ENCODE assay signal across 10 mouse cellular contexts in the genomic region with DNA sequence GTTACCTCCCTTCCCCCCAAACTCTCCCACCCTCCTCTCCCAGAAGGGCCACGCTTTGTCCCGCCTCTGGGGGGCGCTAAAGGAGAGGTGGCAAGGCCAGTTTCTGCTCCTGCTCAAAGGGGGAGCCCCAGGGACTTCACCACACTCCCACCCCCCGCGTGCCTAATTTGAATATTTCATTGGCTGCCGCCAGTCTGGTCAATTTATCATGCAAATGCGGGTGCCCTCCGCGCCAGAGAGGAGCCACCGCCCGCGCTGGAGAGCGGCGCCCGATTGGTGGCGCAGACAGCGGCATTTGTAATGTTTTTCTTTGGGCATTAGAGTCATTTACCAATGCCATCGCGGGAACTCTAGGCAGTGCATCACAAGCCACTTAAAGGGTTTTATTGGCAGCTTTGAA. TPM values are rescaled to one million over a fixed set of nuclear protein-coding genes. Genes with fewer than 3 reads are reported as not detected.
DNase-seq lines count a peak whose midpoint lies in the region; ATAC-seq and TF ChIP-seq lines count a peak whose summit lies in the region.
"Had no signal": no experiment of that assay in that cellular context is flagged by ENCODE, and none has a peak within 500 bp of the region (broad histone marks: within the 10 kb centered on the region; RNA-seq: fewer than 3 reads in every experiment).

No protein-coding gene starts in this region.

- peaks cover 1% of the 10 kb centered on the region for H3K79me3 ChIP-seq in C2C12 (ENCODE audit: low read depth)

- H3K27ac ChIP-seq in embryonic facial prominence, embryonic 13.5 days = no peak overlapping the region
- no peak overlapping the region for H3K27ac ChIP-seq in hindbrain, embryonic 11.5 days (ENCODE audit: low read depth, low read length)
- H3K27ac ChIP-seq in lung, embryonic 14.5 days (ENCODE audit: low read depth) = no peak overlapping the region
- H3K27ac ChIP-seq in small intestine, adult 2 months (ENCODE audit: insufficient read depth, low read depth, low read length) = no peak overlapping the region

- 1% methylated on average over 19 of the region's 19 CpGs for WGBS in embryonic facial prominence, embryonic 13.5 days
- under 1% methylated on average over 19 of the region's 19 CpGs for WGBS in hindbrain, embryonic 11.5 days
- WGBS in lung, embryonic 14.5 days = 2% methylated on average over 19 of the region's 19 CpGs
- WGBS in small intestine, adult 2 months = 7% methylated on average over 19 of the region's 19 CpGs

- H3ac ChIP-seq in C2C12 (ENCODE audit: control insufficient read depth, insufficient read length, low read depth) = no peak overlapping the region

- TF ChIP-seq CTCF in C2C12 (IDR thresholded peaks at IDR 0.05; ENCODE audit: control insufficient read depth, insufficient read depth, insufficient read length) = peak; percentile 56
- peak; percentile 55 for TF ChIP-seq CTCF in lung, embryonic 14.5 days (IDR thresholded peaks at IDR 0.05; ENCODE audit: low read depth)
- 0 out of 2 replicates have a peak, but pooled peaks have one; percentile 12 for TF ChIP-seq CTCF in small intestine, adult 2 months (IDR thresholded peaks at IDR 0.05; ENCODE audit: extremely low read depth, insufficient read length, insufficient replicate concordance, low read depth, low read length)

- DNase-seq in embryo, embryonic 9.5 days (ENCODE audit: extremely low spot score) = peak; percentile 43
- DNase-seq in embryo, embryonic 10 days (ENCODE audit: low spot score) = no peak
- peak; percentile 67 for DNase-seq in hindbrain, embryonic 11.5 days (ENCODE audit: low spot score)
- no peak for DNase-seq in lung, embryonic 14.5 days
- DNase-seq in right cerebral cortex, adult 2 months (ENCODE audit: low spot score in 2 of 2) = no peak

- H3K27me3 ChIP-seq in C2C12 (ENCODE audit: control insufficient read depth, insufficient read depth, insufficient read length) = no peaks in the 10 kb centered on the region
- H3K27me3 ChIP-seq in embryonic facial prominence, embryonic 13.5 days = peaks cover 85% of the 10 kb centered on the region
- peaks cover 29% of the 10 kb centered on the region for H3K27me3 ChIP-seq in hindbrain, embryonic 11.5 days (ENCODE audit: control insufficient read depth, insufficient read depth, low read length)
- H3K27me3 ChIP-seq in lung, embryonic 14.5 days (ENCODE audit: insufficient read depth, low read length) = peaks cover 34% of the 10 kb centered on the region
- peaks cover 5% of the 10 kb centered on the region; the same call in 1 of the 2 replicates for H3K27me3 ChIP-seq in small intestine, adult 2 months (ENCODE audit: control insufficient read depth, insufficient read depth, low read length)
- H3K27me3 ChIP-seq: CH12.LX had no signal

- no peak for TF ChIP-seq POLR2A in small intestine, adult 2 months (IDR thresholded peaks at IDR 0.05; ENCODE audit: low read depth, low read length)

- no peak overlapping the region for H3K4me3 ChIP-seq in C2C12 (ENCODE audit: insufficient read depth, poor library complexity, severe bottlenecking)
- H3K4me3 ChIP-seq in embryonic facial prominence, embryonic 13.5 days = peak overlapping the region; percentile 10; the same call in 1 of the 2 replicates
- no peak overlapping the region for H3K4me3 ChIP-seq in hindbrain, embryonic 11.5 days (ENCODE audit: low read depth, low read length)
- no peak overlapping the region for H3K4me3 ChIP-seq in lung, embryonic 14.5 days (ENCODE audit: low read depth, low read length)
- H3K4me3 ChIP-seq in small intestine, adult 2 months (ENCODE audit: low read depth, low read length) = no peak overlapping the region
- H3K4me3 ChIP-seq: erythroblast, embryonic 14.5 days had no signal

- H3K4me2 ChIP-seq in embryonic facial prominence, embryonic 13.5 days = peak overlapping the region; percentile 35
- H3K4me2 ChIP-seq in hindbrain, embryonic 11.5 days (replicated peaks; ENCODE audit: low read depth, low read length) = no peak overlapping the region
- H3K4me2 ChIP-seq in lung, embryonic 14.5 days = peak overlapping the region; percentile 38

- no peak for ATAC-seq in embryonic facial prominence, embryonic 13.5 days (ENCODE audit: insufficient number of reproducible peaks, insufficient read depth, low FRiP score, low TSS enrichment, low read depth)
- ATAC-seq in hindbrain, embryonic 11.5 days (ENCODE audit: low FRiP score) = peak; percentile 73
- ATAC-seq in lung, embryonic 14.5 days (ENCODE audit: insufficient read depth) = no peak

- no peaks in the 10 kb centered on the region for H3K9me3 ChIP-seq in embryonic facial prominence, embryonic 13.5 days
- no peaks in the 10 kb centered on the region for H3K9me3 ChIP-seq in hindbrain, embryonic 11.5 days (ENCODE audit: control insufficient read depth, low read length)
- H3K9me3 ChIP-seq in lung, embryonic 14.5 days (ENCODE audit: low read depth, low read length) = no peaks in the 10 kb centered on the region

- peaks cover 17% of the 10 kb centered on the region for H3K79me2 ChIP-seq in C2C12 (ENCODE audit: control insufficient read depth, insufficient read depth)

- no peaks in the 10 kb centered on the region for H3K36me3 ChIP-seq in C2C12 (ENCODE audit: control insufficient read depth, insufficient read depth)
- no peaks in the 10 kb centered on the region for H3K36me3 ChIP-seq in embryonic facial prominence, embryonic 13.5 days
- H3K36me3 ChIP-seq in hindbrain, embryonic 11.5 days (ENCODE audit: control insufficient read depth, insufficient read depth, low read length) = no peaks in the 10 kb centered on the region
- H3K36me3 ChIP-seq in lung, embryonic 14.5 days (ENCODE audit: insufficient read depth) = no peaks in the 10 kb centered on the region
- no peaks in the 10 kb centered on the region for H3K36me3 ChIP-seq in small intestine, adult 2 months (ENCODE audit: control insufficient read depth, insufficient read depth, low read length)

- no peak overlapping the region for H3K9ac ChIP-seq in embryonic facial prominence, embryonic 13.5 days
- H3K9ac ChIP-seq in hindbrain, embryonic 11.5 days (ENCODE audit: low read depth, low read length) = no peak overlapping the region
- no peak overlapping the region for H3K9ac ChIP-seq in lung, embryonic 14.5 days

- H3K4me1 ChIP-seq in embryonic facial prominence, embryonic 13.5 days = peaks cover 44% of the 10 kb centered on the region
- H3K4me1 ChIP-seq in hindbrain, embryonic 11.5 days (replicated peaks; ENCODE audit: control insufficient read depth, insufficient read depth, low read length) = peaks cover 5% of the 10 kb centered on the region; the same call in 1 of the 2 replicates
- H3K4me1 ChIP-seq in lung, embryonic 14.5 days (ENCODE audit: insufficient read depth) = peaks cover 35% of the 10 kb centered on the region
- H3K4me1 ChIP-seq in small intestine, adult 2 months (ENCODE audit: control insufficient read depth, insufficient read depth, insufficient read length, low read length) = peaks cover 3% of the 10 kb centered on the region

TF ChIP-seq in C2C12, 6 proteins besides CTCF, POLR2A, EP300 and RAD21:
- no peak for TF ChIP-seq MYOG (IDR thresholded peaks at IDR 0.05; ENCODE audit: control insufficient read depth, extremely low read depth, insufficient read length)
- TF ChIP-seq CEBPB (IDR thresholded peaks at IDR 0.05; ENCODE audit: low read depth) = no peak
- no peak for TF ChIP-seq MAX (IDR thresholded peaks at IDR 0.05)
- no peak for TF ChIP-seq USF1 (IDR thresholded peaks at IDR 0.05; ENCODE audit: low read depth)
- TF ChIP-seq MYOD1 (IDR thresholded peaks at IDR 0.05; ENCODE audit: control insufficient read depth, insufficient read length, low read depth) = no peak
- TF ChIP-seq FOSL1 (IDR thresholded peaks at IDR 0.05; ENCODE audit: insufficient read depth, low read length, poor library complexity, severe bottlenecking) = no peak

RNA-seq across cellular contexts. Expression of a gene that starts 7.4 kb away (rescaled TPM):
- 8.5 TPM for polyA plus RNA-seq in C2C12 (2012; fragmentation: generic; extraction: Trizol)
- polyA plus RNA-seq in embryonic facial prominence, embryonic 13.5 days (2015; fragmentation: Nextera tagmentation; extraction: Ambion mirVana) = 10.9 and 11.0 TPM in 2 replicates
- 14.4 and 21.3 TPM in 2 replicates for polyA plus RNA-seq in hindbrain, embryonic 11.5 days (2014; fragmentation: Nextera tagmentation; extraction: Ambion mirVana)
- polyA plus RNA-seq in lung, embryonic 14.5 days (2014; fragmentation: Nextera tagmentation; extraction: Ambion mirVana) = 21.1 and 23.3 TPM in 2 replicates
- polyA plus RNA-seq in small intestine, adult 2 months (2012; rRNA removed) = 1.3 and 2.2 TPM in 2 replicates
- polyA plus RNA-seq: erythroblast, embryonic 14.5 days had no signal

Comparison
In these comparisons a context has a peak if more than half of its experiments do, and no peak if none do; other contexts are left out.
1. DNase-seq: peak in embryo, embryonic 9.5 days (single experiment) and hindbrain, embryonic 11.5 days (single experiment); none in embryo, embryonic 10 days (single experiment), lung, embryonic 14.5 days (single experiment) and right cerebral cortex, adult 2 months (0 of 2).
2. Peak in every context shown above with its lines, with median percentiles within 50 percentile points of each other: CTCF ChIP-seq.